Comparison of ENCODE assay signal across 8 mouse cellular contexts in the genomic region with DNA sequence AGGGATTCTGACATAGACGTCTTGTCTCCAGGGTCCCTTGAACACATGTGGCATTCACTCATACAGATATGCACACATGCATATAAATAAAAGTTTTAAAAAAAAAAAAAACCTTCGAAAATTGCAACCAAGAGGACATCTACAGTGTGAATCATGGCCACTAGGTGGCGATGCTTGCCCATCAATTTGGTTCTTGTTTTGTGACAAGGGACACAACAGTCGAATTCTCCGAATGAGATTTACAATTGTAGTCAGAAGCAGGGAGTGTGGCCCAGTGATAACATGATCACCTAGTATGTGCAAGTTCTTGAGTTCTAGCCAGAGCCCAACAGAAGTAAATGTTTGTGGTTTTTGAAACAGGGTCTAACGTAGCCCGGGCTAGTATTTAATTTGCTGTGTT. TPM values are rescaled to one million over a fixed set of nuclear protein-coding genes. Genes with fewer than 3 reads are reported as not detected.
DNase-seq lines count a peak whose midpoint lies in the region; ATAC-seq and TF ChIP-seq lines count a peak whose summit lies in the region.

No protein-coding gene starts in this region.

- H3K4me2 ChIP-seq in midbrain, embryonic 11.5 days: no peak overlapping the region
- no peak overlapping the region for H3K4me2 ChIP-seq in midbrain, embryonic 15.5 days
- H3K4me2 ChIP-seq in embryonic facial prominence, embryonic 11.5 days (ENCODE audit: low read depth, low read length): no peak overlapping the region
- no peak overlapping the region for H3K4me2 ChIP-seq in limb, embryonic 14.5 days (replicated peaks; ENCODE audit: low read depth, low read length, severe bottlenecking)

- H3K27ac ChIP-seq in midbrain, embryonic 11.5 days (ENCODE audit: low read depth, low read length): no peak overlapping the region
- no peak overlapping the region for H3K27ac ChIP-seq in midbrain, embryonic 15.5 days
- H3K27ac ChIP-seq in embryonic facial prominence, embryonic 11.5 days (replicated peaks; ENCODE audit: low read depth, low read length): no peak overlapping the region
- H3K27ac ChIP-seq in limb, embryonic 14.5 days (replicated peaks; ENCODE audit: low read depth, low read length): no peak overlapping the region

- no peaks in the 10 kb centered on the region for H3K9me3 ChIP-seq in midbrain, embryonic 11.5 days (ENCODE audit: control insufficient read depth, low read length)
- H3K9me3 ChIP-seq in midbrain, embryonic 15.5 days: no peaks in the 10 kb centered on the region
- no peaks in the 10 kb centered on the region for H3K9me3 ChIP-seq in embryonic facial prominence, embryonic 11.5 days (replicated peaks; ENCODE audit: control insufficient read depth, low read length)
- no peaks in the 10 kb centered on the region for H3K9me3 ChIP-seq in limb, embryonic 14.5 days (ENCODE audit: control insufficient read depth, low read length)

- no peak for TF ChIP-seq POLR2A in limb, embryonic 14.5 days (IDR thresholded peaks at IDR 0.05; ENCODE audit: borderline replicate concordance, extremely low read depth, insufficient read depth, insufficient read length)

- H3K9ac ChIP-seq in midbrain, embryonic 11.5 days (ENCODE audit: low read length): no peak overlapping the region
- H3K9ac ChIP-seq in midbrain, embryonic 15.5 days: no peak overlapping the region
- H3K9ac ChIP-seq in embryonic facial prominence, embryonic 11.5 days (replicated peaks; ENCODE audit: low read length): no peak overlapping the region
- no peak overlapping the region for H3K9ac ChIP-seq in limb, embryonic 14.5 days (ENCODE audit: low read depth, low read length, severe bottlenecking)

- H3K4me3 ChIP-seq in midbrain, embryonic 11.5 days (ENCODE audit: low read depth, low read length): no peak overlapping the region
- H3K4me3 ChIP-seq in midbrain, embryonic 15.5 days: no peak overlapping the region
- H3K4me3 ChIP-seq in embryonic facial prominence, embryonic 11.5 days (ENCODE audit: low read depth, low read length): no peak overlapping the region
- no peak overlapping the region for H3K4me3 ChIP-seq in limb, embryonic 14.5 days (replicated peaks; ENCODE audit: low read length)

- peaks cover 13% of the 10 kb centered on the region; the same call in 1 of the 2 replicates for H3K4me1 ChIP-seq in midbrain, embryonic 11.5 days (ENCODE audit: control insufficient read depth, insufficient read depth, low read length)
- peaks cover 23% of the 10 kb centered on the region for H3K4me1 ChIP-seq in midbrain, embryonic 15.5 days
- H3K4me1 ChIP-seq in embryonic facial prominence, embryonic 11.5 days (ENCODE audit: control insufficient read depth, insufficient read depth, low read length): peaks cover 3% of the 10 kb centered on the region; the same call in 1 of the 2 replicates
- peaks cover 17% of the 10 kb centered on the region for H3K4me1 ChIP-seq in limb, embryonic 14.5 days (ENCODE audit: control insufficient read depth, insufficient read depth, low read length)

- 28% methylated on average over 7 of the region's 7 CpGs for WGBS in midbrain, embryonic 11.5 days
- WGBS in midbrain, embryonic 15.5 days: 25% methylated on average over 7 of the region's 7 CpGs
- WGBS in embryonic facial prominence, embryonic 11.5 days: 28% methylated on average over 7 of the region's 7 CpGs
- WGBS in limb, embryonic 14.5 days: 24% methylated on average over 7 of the region's 7 CpGs

- H3K27me3 ChIP-seq in midbrain, embryonic 11.5 days (ENCODE audit: control insufficient read depth, insufficient read depth, low read length): no peaks in the 10 kb centered on the region
- no peaks in the 10 kb centered on the region for H3K27me3 ChIP-seq in midbrain, embryonic 15.5 days (replicated peaks)
- no peaks in the 10 kb centered on the region for H3K27me3 ChIP-seq in embryonic facial prominence, embryonic 11.5 days (ENCODE audit: control insufficient read depth, insufficient read depth, low read length)
- H3K27me3 ChIP-seq in limb, embryonic 14.5 days (ENCODE audit: control insufficient read depth, insufficient read depth, low read length): no peaks in the 10 kb centered on the region

- ATAC-seq in midbrain, embryonic 11.5 days (ENCODE audit: low FRiP score): no peak
- no peak for ATAC-seq in midbrain, embryonic 15.5 days (replicated peaks)
- no peak for ATAC-seq in embryonic facial prominence, embryonic 11.5 days (replicated peaks; ENCODE audit: insufficient number of reproducible peaks, low FRiP score, low TSS enrichment, low read depth)
- ATAC-seq in limb, embryonic 14.5 days (ENCODE audit: low FRiP score, low read depth): no peak

- H3K36me3 ChIP-seq in midbrain, embryonic 11.5 days (ENCODE audit: control insufficient read depth, insufficient read depth, low read length): no peaks in the 10 kb centered on the region
- no peaks in the 10 kb centered on the region for H3K36me3 ChIP-seq in midbrain, embryonic 15.5 days (replicated peaks)
- no peaks in the 10 kb centered on the region for H3K36me3 ChIP-seq in embryonic facial prominence, embryonic 11.5 days (replicated peaks; ENCODE audit: control insufficient read depth, insufficient read depth, low read depth, low read length)
- no peaks in the 10 kb centered on the region for H3K36me3 ChIP-seq in limb, embryonic 14.5 days (ENCODE audit: control insufficient read depth, insufficient read depth, low read length)

- DNase-seq in midbrain, embryonic 11.5 days (ENCODE audit: low spot score, missing footprints): peak; percentile 95
- DNase-seq in adrenal gland, postnatal 25 days: peak; percentile 76
- peak; percentile 93 for DNase-seq in embryonic facial prominence, embryonic 11.5 days (ENCODE audit: low spot score)
- DNase-seq in kidney, adult 8-10 months: peak; percentile 63 to 89
- peak; percentile 94 for DNase-seq in limb, embryonic 14.5 days (ENCODE audit: low spot score)
- DNase-seq in retina, postnatal 1 day: peak; percentile 90
- DNase-seq in thymus, postnatal 4 days: peak; percentile 91

RNA-seq across cellular contexts. Expression of gene Rcc1l, which starts 3.3 kb away (rescaled TPM):
- polyA plus RNA-seq in midbrain, embryonic 11.5 days (2014; fragmentation: Nextera tagmentation; extraction: Ambion mirVana): 24.5 and 27.5 TPM in 2 replicates
- 19.8 and 24.0 TPM in 2 replicates for polyA plus RNA-seq in midbrain, embryonic 15.5 days (2015; fragmentation: Nextera tagmentation; extraction: Ambion mirVana)
- total RNA-seq in adrenal gland, postnatal 25 days (2021): 25.4 and 29.6 TPM in 2 replicates
- polyA plus RNA-seq in embryonic facial prominence, embryonic 11.5 days (2014; fragmentation: Nextera tagmentation; extraction: Ambion mirVana): 28.0 and 31.7 TPM in 2 replicates
- 24.7 and 26.4 TPM in 2 replicates for polyA plus RNA-seq in limb, embryonic 14.5 days (2012; rRNA removed)
- 30.1 and 30.4 TPM in 2 replicates for polyA plus RNA-seq in limb, embryonic 14.5 days (2014; fragmentation: Nextera tagmentation; extraction: Ambion mirVana)

RNA-seq across cellular contexts. Expression of gene Gtf2ird2, which starts 3.9 kb away (rescaled TPM):
- polyA plus RNA-seq in midbrain, embryonic 11.5 days (2014; fragmentation: Nextera tagmentation; extraction: Ambion mirVana): 6.6 and 7.4 TPM in 2 replicates
- 16.3 and 17.9 TPM in 2 replicates for polyA plus RNA-seq in midbrain, embryonic 15.5 days (2015; fragmentation: Nextera tagmentation; extraction: Ambion mirVana)
- total RNA-seq in adrenal gland, postnatal 25 days (2021): 10.4 and 13.7 TPM in 2 replicates
- polyA plus RNA-seq in embryonic facial prominence, embryonic 11.5 days (2014; fragmentation: Nextera tagmentation; extraction: Ambion mirVana): 5.4 and 5.7 TPM in 2 replicates
- 14.8 and 15.8 TPM in 2 replicates for polyA plus RNA-seq in limb, embryonic 14.5 days (2012; rRNA removed)
- polyA plus RNA-seq in limb, embryonic 14.5 days (2014; fragmentation: Nextera tagmentation; extraction: Ambion mirVana): 7.9 and 8.5 TPM in 2 replicates

RNA-seq across cellular contexts. Expression of gene Ncf1, which starts 49.6 kb away (rescaled TPM):
- polyA plus RNA-seq in midbrain, embryonic 11.5 days (2014; fragmentation: Nextera tagmentation; extraction: Ambion mirVana): 2.0 and 3.1 TPM in 2 replicates
- polyA plus RNA-seq in midbrain, embryonic 15.5 days (2015; fragmentation: Nextera tagmentation; extraction: Ambion mirVana): 3.3 and 3.4 TPM in 2 replicates
- total RNA-seq in adrenal gland, postnatal 25 days (2021): 3.9 TPM in 2 replicates
- 2.1 and 2.5 TPM in 2 replicates for polyA plus RNA-seq in embryonic facial prominence, embryonic 11.5 days (2014; fragmentation: Nextera tagmentation; extraction: Ambion mirVana)
- 8.4 and 8.8 TPM in 2 replicates for polyA plus RNA-seq in limb, embryonic 14.5 days (2012; rRNA removed)
- 8.3 and 10.2 TPM in 2 replicates for polyA plus RNA-seq in limb, embryonic 14.5 days (2014; fragmentation: Nextera tagmentation; extraction: Ambion mirVana)
